Mouse (Mus musculus): Measurements from ENCODE around the gene Rbm47.

Gene Rbm47

GRCm38 (mm10) chr5:66165748-66166147 is 7.2 kb downstream of the Rbm47 start:
- DNase-seq (ENCODE audit: low read depth, low spot score) = no peak

GRCm38 (mm10) chr5:66156431-66156962 is 16.4 kb downstream of the Rbm47 start:
- no peak for DNase-seq (ENCODE audit: low read depth, low spot score)

- DNase-seq (ENCODE audit: low read depth, low spot score) = no peak
Measured at GRCm38 (mm10) chr5:66154616-66155015, 18.3 kb downstream of the Rbm47 start.

- DNase-seq (ENCODE audit: low read depth, low spot score) = no peak
Measured at GRCm38 (mm10) chr5:66153486-66153885, 19.4 kb downstream of the Rbm47 start.

- no peak for DNase-seq (ENCODE audit: low read depth, low spot score)
Measured at GRCm38 (mm10) chr5:66151301-66152188, 21.4 kb downstream of the Rbm47 start.

- no peak for DNase-seq (ENCODE audit: low read depth, low spot score)
Measured at GRCm38 (mm10) chr5:66150706-66151300, 22.1 kb downstream of the Rbm47 start.

GRCm38 (mm10) chr5:66150106-66150705 is 22.7 kb downstream of the Rbm47 start:
- DNase-seq (ENCODE audit: low read depth, low spot score) = no peak

- no peak for DNase-seq (ENCODE audit: low read depth, low spot score)
Measured at GRCm38 (mm10) chr5:66149571-66149970, 23.3 kb downstream of the Rbm47 start.

GRCm38 (mm10) chr5:66149111-66149510 is 23.8 kb downstream of the Rbm47 start:
- DNase-seq (ENCODE audit: low read depth, low spot score) = no peak

- DNase-seq (ENCODE audit: low read depth, low spot score) = no peak
Measured at GRCm38 (mm10) chr5:66147313-66147712, 25.6 kb downstream of the Rbm47 start.

GRCm38 (mm10) chr5:66145583-66145982 is 27.3 kb downstream of the Rbm47 start:
- no peak for DNase-seq (ENCODE audit: low read depth, low spot score)

GRCm38 (mm10) chr5:66143093-66144032 is 29.6 kb downstream of the Rbm47 start:
- DNase-seq (ENCODE audit: low read depth, low spot score) = no peak

GRCm38 (mm10) chr5:66141474-66141873 is 31.4 kb downstream of the Rbm47 start:
- no peak for DNase-seq (ENCODE audit: low read depth, low spot score)

- DNase-seq (ENCODE audit: low read depth, low spot score) = no peak
Measured at GRCm38 (mm10) chr5:66139634-66140295, 33.2 kb downstream of the Rbm47 start.

- no peak for DNase-seq (ENCODE audit: low read depth, low spot score)
Measured at GRCm38 (mm10) chr5:66139171-66139570, 33.7 kb downstream of the Rbm47 start.

- no peak for DNase-seq (ENCODE audit: low read depth, low spot score)
Measured at GRCm38 (mm10) chr5:66138597-66138996, 34.3 kb downstream of the Rbm47 start.

- DNase-seq (ENCODE audit: low read depth, low spot score) = no peak
Measured at GRCm38 (mm10) chr5:66137250-66137649, 35.7 kb downstream of the Rbm47 start.

- DNase-seq (ENCODE audit: low read depth, low spot score) = no peak
Measured at GRCm38 (mm10) chr5:66135853-66136210, 37.1 kb downstream of the Rbm47 start.

- no peak for DNase-seq (ENCODE audit: low read depth, low spot score)
Measured at GRCm38 (mm10) chr5:66135161-66135852, 37.6 kb downstream of the Rbm47 start.

- no peak for DNase-seq (ENCODE audit: low read depth, low spot score)
Measured at GRCm38 (mm10) chr5:66134578-66134977, 38.3 kb downstream of the Rbm47 start.

All from embryo, embryonic 11.5 days (tissue).